Comparison of ENCODE assay signal across 9 mouse cellular contexts in genomic region chr4:139575673-139576003, GRCm38 (mm10). TPM values are rescaled to one million over a fixed set of nuclear protein-coding genes. Genes with fewer than 3 reads are reported as not detected.
DNase-seq lines count a peak whose midpoint lies in the region; ATAC-seq and TF ChIP-seq lines count a peak whose summit lies in the region.
"Had no signal": no experiment of that assay in that cellular context is flagged by ENCODE, and none has a peak within 500 bp of the region (broad histone marks: within the 10 kb centered on the region; RNA-seq: fewer than 3 reads in every experiment).

No protein-coding gene starts in this region.

- no peak for TF ChIP-seq CTCF in midbrain, postnatal 0 days (IDR thresholded peaks at IDR 0.05)

- no peak for DNase-seq in kidney, adult 18-20 months
- no peak for DNase-seq in intestine, embryonic 14.5 days (ENCODE audit: low spot score)
- no peak for DNase-seq in midbrain, postnatal 0 days (ENCODE audit: low spot score)
- DNase-seq in layer of hippocampus, postnatal 25 days (ENCODE audit: extremely low spot score in 1 of 2, low spot score in 1 of 2) = no peak
- DNase-seq in urinary bladder, adult 18-20 months (ENCODE audit: low spot score in 2 of 2) = no peak
- no peak for DNase-seq in right cerebral cortex, postnatal 10 days (ENCODE audit: low spot score in 2 of 2)

- peaks cover 57% of the 10 kb centered on the region for H3K4me1 ChIP-seq in kidney, embryonic 16.5 days (ENCODE audit: insufficient read depth, low read length)
- peaks cover 35% of the 10 kb centered on the region for H3K4me1 ChIP-seq in brown adipose tissue, adult 24 weeks (ENCODE audit: control insufficient read depth, insufficient read depth, insufficient read length, low read length)
- H3K4me1 ChIP-seq in intestine, embryonic 14.5 days (replicated peaks; ENCODE audit: control insufficient read depth, insufficient read depth, low read length) = peaks cover 44% of the 10 kb centered on the region
- peaks cover 32% of the 10 kb centered on the region for H3K4me1 ChIP-seq in midbrain, postnatal 0 days (ENCODE audit: insufficient read depth, low read length)

- H3K9me3 ChIP-seq in kidney, embryonic 16.5 days (ENCODE audit: low read length) = no peaks in the 10 kb centered on the region
- no peaks in the 10 kb centered on the region for H3K9me3 ChIP-seq in intestine, embryonic 14.5 days (ENCODE audit: control insufficient read depth, low read length)
- H3K9me3 ChIP-seq in midbrain, postnatal 0 days (ENCODE audit: low read length) = no peaks in the 10 kb centered on the region

- H3K27ac ChIP-seq in kidney, embryonic 16.5 days (ENCODE audit: low read length) = no peak overlapping the region
- peak overlapping the region; percentile 56 for H3K27ac ChIP-seq in brown adipose tissue, adult 24 weeks (replicated peaks; ENCODE audit: low read depth, low read length)
- peak overlapping the region; percentile 83; the same call in 1 of the 2 replicates for H3K27ac ChIP-seq in intestine, embryonic 14.5 days (ENCODE audit: low read depth)
- H3K27ac ChIP-seq in midbrain, postnatal 0 days (ENCODE audit: low read depth, low read length) = peak overlapping the region; percentile 91

- no peaks in the 10 kb centered on the region for H3K27me3 ChIP-seq in kidney, embryonic 16.5 days (ENCODE audit: insufficient read depth, low read length)
- no peaks in the 10 kb centered on the region for H3K27me3 ChIP-seq in intestine, embryonic 14.5 days (replicated peaks; ENCODE audit: control insufficient read depth, insufficient read depth, low read length)
- H3K27me3 ChIP-seq in midbrain, postnatal 0 days (ENCODE audit: insufficient read depth, low read length) = no peaks in the 10 kb centered on the region

- WGBS in kidney, embryonic 16.5 days = 4% methylated on average over 14 of the region's 14 CpGs
- 7% methylated on average over 14 of the region's 14 CpGs for WGBS in intestine, embryonic 14.5 days
- WGBS in midbrain, postnatal 0 days = 9% methylated on average over 14 of the region's 14 CpGs

- ATAC-seq in kidney, embryonic 16.5 days (ENCODE audit: low FRiP score, low TSS enrichment) = no peak
- no peak for ATAC-seq in intestine, embryonic 14.5 days (replicated peaks; ENCODE audit: low FRiP score, low TSS enrichment, low read depth)
- no peak for ATAC-seq in midbrain, postnatal 0 days (ENCODE audit: low FRiP score)

- peak overlapping the region; percentile 83 for H3K9ac ChIP-seq in kidney, embryonic 16.5 days (replicated peaks; ENCODE audit: low read length)
- peak overlapping the region; percentile 81 for H3K9ac ChIP-seq in intestine, embryonic 14.5 days (ENCODE audit: low read length)
- H3K9ac ChIP-seq in midbrain, postnatal 0 days (replicated peaks; ENCODE audit: low read length, poor library complexity, severe bottlenecking) = peak overlapping the region; percentile 96

- no peaks in the 10 kb centered on the region for H3K36me3 ChIP-seq in kidney, embryonic 16.5 days (ENCODE audit: insufficient read depth, low read length)
- no peaks in the 10 kb centered on the region for H3K36me3 ChIP-seq in intestine, embryonic 14.5 days (ENCODE audit: control insufficient read depth, insufficient read depth, low read length)
- H3K36me3 ChIP-seq in midbrain, postnatal 0 days (ENCODE audit: insufficient read depth, low read length) = no peaks in the 10 kb centered on the region

- peak overlapping the region; percentile 63 for H3K4me3 ChIP-seq in kidney, embryonic 16.5 days (ENCODE audit: low read length)
- H3K4me3 ChIP-seq in brown adipose tissue, adult 24 weeks (ENCODE audit: insufficient read depth, low read depth, low read length) = peak overlapping the region; percentile 93
- peak overlapping the region; percentile 81 for H3K4me3 ChIP-seq in intestine, embryonic 14.5 days (ENCODE audit: low read depth, low read length)
- peak overlapping the region; percentile 95 for H3K4me3 ChIP-seq in midbrain, postnatal 0 days (ENCODE audit: low read depth, low read length)

- H3K4me2 ChIP-seq in kidney, embryonic 16.5 days (replicated peaks; ENCODE audit: low read depth, low read length) = peak overlapping the region; percentile 96
- peak overlapping the region; percentile 87 for H3K4me2 ChIP-seq in intestine, embryonic 14.5 days (ENCODE audit: low read length)
- H3K4me2 ChIP-seq in midbrain, postnatal 0 days (ENCODE audit: low read depth, low read length, poor library complexity, severe bottlenecking) = peak overlapping the region; percentile 91

RNA-seq across cellular contexts. Expression of gene Gm21969, which starts 27.3 kb away (rescaled TPM):
- not detected in 2 replicates for polyA plus RNA-seq in kidney, embryonic 16.5 days (2015; fragmentation: Nextera tagmentation; extraction: Ambion mirVana)
- not detected in 2 replicates for polyA plus RNA-seq in brown adipose tissue, adult 24 weeks (2012; ENCODE audit: insufficient read depth, insufficient read length, missing spikeins)
- not detected in 2 replicates for polyA plus RNA-seq in intestine, embryonic 14.5 days (2014; fragmentation: Nextera tagmentation; extraction: Ambion mirVana)
- total RNA-seq in midbrain, postnatal 0 days (2014; rRNA removed) = not detected in 2 replicates
- not detected in 2 replicates for polyA plus RNA-seq in midbrain, postnatal 0 days (2015; fragmentation: Nextera tagmentation; extraction: Ambion mirVana)
- not detected for total RNA-seq in layer of hippocampus, postnatal 25 days (2021)
- polyA plus RNA-seq: brain, embryonic 14.5 days had no signal

RNA-seq across cellular contexts. Expression of gene Iffo2, which starts 45.3 kb away (rescaled TPM):
- 3.2 and 3.7 TPM in 2 replicates for polyA plus RNA-seq in kidney, embryonic 16.5 days (2015; fragmentation: Nextera tagmentation; extraction: Ambion mirVana)
- 8.0 and 10.7 TPM in 2 replicates for polyA plus RNA-seq in brown adipose tissue, adult 24 weeks (2012; ENCODE audit: insufficient read depth, insufficient read length, missing spikeins)
- 5.1 and 5.2 TPM in 2 replicates for polyA plus RNA-seq in intestine, embryonic 14.5 days (2014; fragmentation: Nextera tagmentation; extraction: Ambion mirVana)
- total RNA-seq in midbrain, postnatal 0 days (2014; rRNA removed) = 14.8 and 18.1 TPM in 2 replicates
- polyA plus RNA-seq in midbrain, postnatal 0 days (2015; fragmentation: Nextera tagmentation; extraction: Ambion mirVana) = 4.3 and 5.8 TPM in 2 replicates
- total RNA-seq in layer of hippocampus, postnatal 25 days (2021) = 10 to 100 TPM; 15.3 to 16.3 TPM

RNA-seq across cellular contexts. Expression of gene Aldh4a1, which starts 47.0 kb away (rescaled TPM):
- 133 and 149 TPM in 2 replicates for polyA plus RNA-seq in kidney, embryonic 16.5 days (2015; fragmentation: Nextera tagmentation; extraction: Ambion mirVana)
- 72.9 and 74.8 TPM in 2 replicates for polyA plus RNA-seq in brown adipose tissue, adult 24 weeks (2012; ENCODE audit: insufficient read depth, insufficient read length, missing spikeins)
- polyA plus RNA-seq in intestine, embryonic 14.5 days (2014; fragmentation: Nextera tagmentation; extraction: Ambion mirVana) = 10.1 and 11.0 TPM in 2 replicates
- total RNA-seq in midbrain, postnatal 0 days (2014; rRNA removed) = 30.0 and 36.8 TPM in 2 replicates
- polyA plus RNA-seq in midbrain, postnatal 0 days (2015; fragmentation: Nextera tagmentation; extraction: Ambion mirVana) = 25.2 and 28.1 TPM in 2 replicates
- total RNA-seq in layer of hippocampus, postnatal 25 days (2021) = 10 to 100 TPM; 18.0 to 20.2 TPM
